Mouse (Mus musculus): ENCODE measurements around the gene Sfrp4. TPM values are rescaled to one million over a fixed set of nuclear protein-coding genes. Genes with fewer than 3 reads are reported as not detected.

Gene Sfrp4
- polyA plus RNA-seq, 1 experiment from 2014 or later, result 0.49 TPM

GRCm38 (mm10) chr13:19613426-19613825 is 9.5 kb upstream of the Sfrp4 start:
- H3K4me3 ChIP-seq, result no peak overlapping the region
- no peak overlapping the region for H3K4me2 ChIP-seq
- H3K36me3 ChIP-seq, result no peaks in the 10 kb centered on the region
- 76% methylated on average over 1 of the region's 1 CpGs for WGBS
- no peaks in the 10 kb centered on the region for H3K9me3 ChIP-seq
- no peak for ATAC-seq (ENCODE audit: extremely low read depth, insufficient number of reproducible peaks, low FRiP score, low TSS enrichment)
- H3K27ac ChIP-seq (replicated peaks), result no peak overlapping the region
- H3K9ac ChIP-seq, result no peak overlapping the region
- peaks cover 5% of the 10 kb centered on the region; the same call in 1 of the 2 replicates for H3K4me1 ChIP-seq
- H3K27me3 ChIP-seq (replicated peaks), result no peaks in the 10 kb centered on the region

- Histone ChIP-seq H3K27ac (replicated peaks) (no peak overlapping the region), H3K4me3 (no peak overlapping the region), H3K36me3 (no peaks in the 10 kb centered on the region), H3K4me1 (peaks cover 5% of the 10 kb centered on the region; the same call in 1 of the 2 replicates), H3K9me3 (no peaks in the 10 kb centered on the region), H3K27me3 (replicated peaks) (no peaks in the 10 kb centered on the region), H3K4me2 (no peak overlapping the region), H3K9ac (no peak overlapping the region)
- no peak for ATAC-seq (ENCODE audit: extremely low read depth, insufficient number of reproducible peaks, low FRiP score, low TSS enrichment)
- WGBS, result 70% methylated on average over 1 of the region's 1 CpGs
These were observed 8.6 kb upstream of the Sfrp4 start for GRCm38 (mm10) chr13:19614311-19614710.

GRCm38 (mm10) chr13:19618081-19618480 is 4.8 kb upstream of the Sfrp4 start:
- ATAC-seq (ENCODE audit: extremely low read depth, insufficient number of reproducible peaks, low FRiP score, low TSS enrichment), result no peak
- H3K4me1 ChIP-seq, result peaks cover 9% of the 10 kb centered on the region
- H3K9me3 ChIP-seq, result no peaks in the 10 kb centered on the region
- H3K27me3 ChIP-seq (replicated peaks), result peaks cover 9% of the 10 kb centered on the region; the same call in 1 of the 2 replicates
- no peak overlapping the region for H3K27ac ChIP-seq (replicated peaks)
- no peaks in the 10 kb centered on the region for H3K36me3 ChIP-seq
- peak overlapping the region; percentile 87; the same call in 1 of the 2 replicates for H3K4me3 ChIP-seq
- H3K4me2 ChIP-seq, result peak overlapping the region; percentile 92
- 78% methylated on average over 4 of the region's 4 CpGs for WGBS
- H3K9ac ChIP-seq, result no peak overlapping the region

- Histone ChIP-seq H3K4me2 (peak overlapping the region; percentile 92), H3K4me3 (peak overlapping the region; percentile 87), H3K27me3 (replicated peaks) (peaks cover 16% of the 10 kb centered on the region), H3K4me1 (peaks cover 17% of the 10 kb centered on the region), H3K36me3 (no peaks in the 10 kb centered on the region), H3K9ac (peak overlapping the region; percentile 92), H3K27ac (replicated peaks) (peak overlapping the region; percentile 82), H3K9me3 (no peaks in the 10 kb centered on the region)
- 0 out of 2 replicates have a peak, but pooled peaks have one; percentile 14 for ATAC-seq (ENCODE audit: extremely low read depth, insufficient number of reproducible peaks, low FRiP score, low TSS enrichment)
- 8% methylated on average over 5 of the region's 5 CpGs for WGBS
These were observed 4.1 kb upstream of the Sfrp4 start for GRCm38 (mm10) chr13:19618841-19619215.

- Histone ChIP-seq H3K36me3 (no peaks in the 10 kb centered on the region), H3K9me3 (no peaks in the 10 kb centered on the region), H3K4me3 (peak within 1 kb of the TSS; percentile 87), H3K4me1 (peaks cover 17% of the 10 kb centered on the region), H3K4me2 (peak within 1 kb of the TSS; percentile 92), H3K9ac (peak within 1 kb of the TSS; percentile 92), H3K27ac (replicated peaks) (peak within 1 kb of the TSS; percentile 82), H3K27me3 (replicated peaks) (peaks cover 22% of the 10 kb centered on the region)
- WGBS, result under 1% methylated on average over 46 of the region's 46 CpGs
- peak; percentile 58; the same call in 1 of the 2 replicates for ATAC-seq (ENCODE audit: extremely low read depth, insufficient number of reproducible peaks, low FRiP score, low TSS enrichment)
These were observed 3.5 kb upstream of the Sfrp4 start, which contains the start of gene Epdr1 for GRCm38 (mm10) chr13:19619216-19619927. Gene Epdr1, minus strand, starts transcription at chr13:19619927.

- Histone ChIP-seq H3K4me2 (peak overlapping the region; percentile 95), H3K4me1 (peaks cover 12% of the 10 kb centered on the region), H3K27ac (replicated peaks) (no peak overlapping the region), H3K36me3 (no peaks in the 10 kb centered on the region), H3K9me3 (no peaks in the 10 kb centered on the region), H3K9ac (peak overlapping the region; percentile 78), H3K27me3 (replicated peaks) (peaks cover 30% of the 10 kb centered on the region), H3K4me3 (peak overlapping the region; percentile 61)
- no peak for ATAC-seq (ENCODE audit: extremely low read depth, insufficient number of reproducible peaks, low FRiP score, low TSS enrichment)
- WGBS, result 18% methylated on average over 30 of the region's 30 CpGs
These were observed 463 bp downstream of the Sfrp4 start for GRCm38 (mm10) chr13:19623228-19623905.

- Histone ChIP-seq H3K9ac (no peak overlapping the region), H3K4me2 (no peak overlapping the region), H3K4me1 (peaks cover 12% of the 10 kb centered on the region), H3K4me3 (no peak overlapping the region), H3K9me3 (no peaks in the 10 kb centered on the region), H3K27me3 (replicated peaks) (peaks cover 30% of the 10 kb centered on the region), H3K27ac (replicated peaks) (no peak overlapping the region), H3K36me3 (no peaks in the 10 kb centered on the region)
- ATAC-seq (ENCODE audit: extremely low read depth, insufficient number of reproducible peaks, low FRiP score, low TSS enrichment), result no peak
- WGBS, result 72% methylated on average over 11 of the region's 11 CpGs
These were observed 1.9 kb downstream of the Sfrp4 start for GRCm38 (mm10) chr13:19624632-19625320.

GRCm38 (mm10) chr13:19626473-19626872 is 3.6 kb downstream of the Sfrp4 start:
- Histone ChIP-seq H3K27me3 (replicated peaks) (peaks cover 25% of the 10 kb centered on the region), H3K27ac (replicated peaks) (no peak overlapping the region), H3K36me3 (no peaks in the 10 kb centered on the region), H3K4me1 (peaks cover 12% of the 10 kb centered on the region), H3K4me2 (no peak overlapping the region), H3K9ac (no peak overlapping the region), H3K4me3 (no peak overlapping the region), H3K9me3 (no peaks in the 10 kb centered on the region)
- ATAC-seq (ENCODE audit: extremely low read depth, insufficient number of reproducible peaks, low FRiP score, low TSS enrichment), result no peak
- WGBS, result 68% methylated on average over 1 of the region's 1 CpGs

GRCm38 (mm10) chr13:19630768-19631709 is 8.1 kb downstream of the Sfrp4 start:
- no peaks in the 10 kb centered on the region for H3K36me3 ChIP-seq
- no peaks in the 10 kb centered on the region for H3K4me1 ChIP-seq
- no peaks in the 10 kb centered on the region for H3K27me3 ChIP-seq (replicated peaks)
- no peak overlapping the region for H3K4me2 ChIP-seq
- no peak overlapping the region for H3K4me3 ChIP-seq
- no peak overlapping the region for H3K9ac ChIP-seq
- no peak for ATAC-seq (ENCODE audit: extremely low read depth, insufficient number of reproducible peaks, low FRiP score, low TSS enrichment)
- H3K27ac ChIP-seq (replicated peaks), result no peak overlapping the region
- 79% methylated on average over 5 of the region's 5 CpGs for WGBS
- H3K9me3 ChIP-seq, result no peaks in the 10 kb centered on the region

- no peak overlapping the region for H3K4me2 ChIP-seq
- H3K36me3 ChIP-seq, result no peaks in the 10 kb centered on the region
- 52% methylated on average over 4 of the region's 4 CpGs for WGBS
- H3K4me3 ChIP-seq, result no peak overlapping the region
- no peaks in the 10 kb centered on the region for H3K9me3 ChIP-seq
- H3K27ac ChIP-seq (replicated peaks), result no peak overlapping the region
- no peaks in the 10 kb centered on the region for H3K27me3 ChIP-seq (replicated peaks)
- ATAC-seq (ENCODE audit: extremely low read depth, insufficient number of reproducible peaks, low FRiP score, low TSS enrichment), result no peak
- H3K9ac ChIP-seq, result no peak overlapping the region
- H3K4me1 ChIP-seq, result no peaks in the 10 kb centered on the region
These were observed 13.2 kb downstream of the Sfrp4 start for GRCm38 (mm10) chr13:19636131-19636530.

Measured in heart, embryonic 13.5 days (tissue).